Mouse (Mus musculus) midbrain, embryonic 10.5 days (tissue): ENCODE measurements around the gene Lig1. TPM values are rescaled to one million over a fixed set of nuclear protein-coding genes. Genes with fewer than 3 reads are reported as not detected.

Experiments used
- DNase-seq: peaks from one replicate; pipeline ENCODE4 v3.0.0-alpha.2; 2017; ENCODE audit warnings: low spot score
- H3K27ac ChIP-seq: fragments of 300-500 bp; sonication (generic); replicated peaks from 2 replicates; pipeline ENCODE4 v1.5.1; 2016; ENCODE audit warnings: mild to moderate bottlenecking
- H3K27me3 ChIP-seq: fragments of 300-500 bp; sonication (generic); 2 replicates; pipeline ENCODE4 v1.6.1; 2016; ENCODE audit warnings: low read depth, mild to moderate bottlenecking; ENCODE audit not compliant: poor library complexity, severe bottlenecking
- H3K36me3 ChIP-seq: fragments of 300-500 bp; sonication (generic); 2 replicates; pipeline ENCODE4 v1.6.1; 2016; ENCODE audit warnings: mild to moderate bottlenecking, moderate library complexity
- H3K4me1 ChIP-seq: fragments of 300-500 bp; sonication (generic); 2 replicates; pipeline ENCODE4 v1.6.1; 2016
- H3K4me3 ChIP-seq: fragments of 300-500 bp; sonication (generic); 2 replicates; pipeline ENCODE4 v1.5.1; 2016; ENCODE audit warnings: mild to moderate bottlenecking, moderate library complexity
- H3K9me3 ChIP-seq: fragments of 300-500 bp; sonication (generic); replicated peaks from 2 replicates; pipeline ENCODE4 v1.6.1; 2016; ENCODE audit warnings: mild to moderate bottlenecking
- WGBS: fragments of 180-500 bp; shearing (Covaris S2); methylation state at CpG from one replicate; pipeline ENCODE4 v1.1.7; 2016; 5-methylcytosine and 5-hydroxymethylcytosine counted together
- polyA plus RNA-seq: library from polyadenylated mRNA; unstranded; fragments of >200 nt; fragmentation: Nextera tagmentation; extraction: Ambion mirVana; gene quantifications from 2 replicates; pipeline ENCODE4 v1.2.1, GENCODE M21; 2016

Gene Lig1
- polyA plus RNA-seq, 1 experiment from 2014 or later = 165 TPM

DNA sequence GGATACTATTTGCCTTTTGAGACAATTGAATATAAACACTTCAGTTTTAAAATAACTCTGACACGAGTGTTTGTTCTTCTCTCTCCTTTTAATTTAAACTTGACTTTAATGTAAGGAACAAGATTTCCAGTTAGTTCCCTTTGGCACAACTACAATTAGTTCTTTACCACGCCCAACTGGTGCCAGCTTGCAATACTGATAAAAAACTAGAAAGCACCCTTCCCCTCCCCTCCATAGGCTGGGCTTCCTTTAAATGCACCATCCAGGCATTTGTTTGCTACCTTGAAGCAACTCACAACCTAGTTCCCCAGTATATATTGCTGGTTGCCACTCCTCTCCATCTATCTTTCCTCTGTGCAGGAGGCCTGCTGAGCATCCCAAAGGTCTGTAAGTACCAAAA is 47.2 kb downstream of the Lig1 start, which contains the start of gene Pla2g4c:
Gene Pla2g4c, plus strand, starts transcription at position 340 of the 400 bp plus-strand sequence.
- H3K36me3 ChIP-seq = peaks cover 28% of the 10 kb centered on the region
- no peak within 1 kb of the TSS for H3K27ac ChIP-seq
- H3K4me1 ChIP-seq = no peaks in the 10 kb centered on the region
- H3K4me3 ChIP-seq = no peak within 1 kb of the TSS
- no peaks in the 10 kb centered on the region for H3K27me3 ChIP-seq
- 87% methylated on average over 2 of the region's 2 CpGs for WGBS
- no peak for DNase-seq
- H3K9me3 ChIP-seq = no peaks in the 10 kb centered on the region

GRCm38 (mm10) chr7:13330575-13330974 is 53.5 kb downstream of the Lig1 start:
- H3K4me1 ChIP-seq = no peaks in the 10 kb centered on the region
- DNase-seq = no peak
- peaks cover 50% of the 10 kb centered on the region for H3K36me3 ChIP-seq
- no peak overlapping the region for H3K4me3 ChIP-seq
- no peaks in the 10 kb centered on the region for H3K9me3 ChIP-seq
- H3K27ac ChIP-seq = no peak overlapping the region
- H3K27me3 ChIP-seq = no peaks in the 10 kb centered on the region
- 94% methylated on average over 2 of the region's 2 CpGs for WGBS

DNA sequence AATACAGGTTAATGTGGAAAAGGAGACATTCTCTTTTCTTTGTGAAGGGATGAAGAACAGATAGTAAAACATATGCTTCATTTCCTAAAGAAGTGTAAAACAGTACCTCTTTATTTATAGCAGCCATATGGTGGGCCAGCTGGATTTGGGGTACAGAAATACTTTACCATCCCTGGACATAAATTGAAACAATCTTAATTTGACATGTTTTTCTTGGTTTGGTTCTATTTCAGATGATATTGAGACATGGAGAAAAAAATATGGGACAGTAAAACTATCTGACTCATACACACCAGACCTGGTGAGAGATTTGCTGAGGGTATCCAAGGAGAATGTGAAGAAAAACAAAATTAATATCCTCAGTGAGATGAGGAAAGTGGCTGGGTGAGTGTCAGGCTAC is 78.9 kb downstream of the Lig1 start:
- H3K36me3 ChIP-seq = peaks cover 78% of the 10 kb centered on the region
- H3K27ac ChIP-seq = no peak overlapping the region
- no peak overlapping the region for H3K4me3 ChIP-seq
- H3K4me1 ChIP-seq = no peaks in the 10 kb centered on the region
- no peaks in the 10 kb centered on the region for H3K27me3 ChIP-seq
- no peak for DNase-seq
- H3K9me3 ChIP-seq = peaks cover 33% of the 10 kb centered on the region

Other genes with a start within 250 kb of the Lig1 start
- 113 and 133 TPM in 2 replicates for gene Chmp2a, start 242.5 kb upstream of the Lig1 start, polyA plus RNA-seq
- 84.5 and 103 TPM in 2 replicates for gene Ube2m, start 239.0 kb upstream of the Lig1 start, polyA plus RNA-seq
- gene Mzf1, start 222.5 kb upstream of the Lig1 start, polyA plus RNA-seq = 3.3 and 4.5 TPM in 2 replicates
- gene Vmn1r85, start 182.1 kb upstream of the Lig1 start, polyA plus RNA-seq = not detected in 2 replicates
- gene Vmn1r86, start 157.4 kb upstream of the Lig1 start, polyA plus RNA-seq = not detected in 2 replicates
- not detected in 2 replicates for gene Vmn1r87, start 137.1 kb upstream of the Lig1 start, polyA plus RNA-seq
- 0.02 TPM in 1 of 2 replicates, not detected in the other for gene Vmn1r88, start 117.7 kb upstream of the Lig1 start, polyA plus RNA-seq
- not detected in 2 replicates for gene Vmn1r89, start 64.3 kb upstream of the Lig1 start, polyA plus RNA-seq
- gene Zswim9, start 1.4 kb downstream of the Lig1 start, polyA plus RNA-seq = 11.5 and 14.7 TPM in 2 replicates
- 1.6 and 1.8 TPM in 2 replicates for gene Pla2g4c, start 47.4 kb downstream of the Lig1 start, polyA plus RNA-seq
- gene Cabp5, start 120.8 kb downstream of the Lig1 start, polyA plus RNA-seq = not detected in 2 replicates
- not detected in 2 replicates for gene Bsph1, start 173.6 kb downstream of the Lig1 start, polyA plus RNA-seq